Mouse (Mus musculus) urinary bladder, postnatal 4 days (tissue): ENCODE results near the gene Srxn1.
"Not testable (repeated sequence)": the region's sequence is repeated elsewhere in the genome, so short reads cannot be mapped to it uniquely, and the experiment has no call there.

Experiments used
- DNase-seq, 2 experiments: peaks; one replicate each; pipeline ENCODE4 v3.0.0; 2021 to 2022; ENCODE audit warnings: low spot score in 2 of 2

Gene Srxn1

DNA sequence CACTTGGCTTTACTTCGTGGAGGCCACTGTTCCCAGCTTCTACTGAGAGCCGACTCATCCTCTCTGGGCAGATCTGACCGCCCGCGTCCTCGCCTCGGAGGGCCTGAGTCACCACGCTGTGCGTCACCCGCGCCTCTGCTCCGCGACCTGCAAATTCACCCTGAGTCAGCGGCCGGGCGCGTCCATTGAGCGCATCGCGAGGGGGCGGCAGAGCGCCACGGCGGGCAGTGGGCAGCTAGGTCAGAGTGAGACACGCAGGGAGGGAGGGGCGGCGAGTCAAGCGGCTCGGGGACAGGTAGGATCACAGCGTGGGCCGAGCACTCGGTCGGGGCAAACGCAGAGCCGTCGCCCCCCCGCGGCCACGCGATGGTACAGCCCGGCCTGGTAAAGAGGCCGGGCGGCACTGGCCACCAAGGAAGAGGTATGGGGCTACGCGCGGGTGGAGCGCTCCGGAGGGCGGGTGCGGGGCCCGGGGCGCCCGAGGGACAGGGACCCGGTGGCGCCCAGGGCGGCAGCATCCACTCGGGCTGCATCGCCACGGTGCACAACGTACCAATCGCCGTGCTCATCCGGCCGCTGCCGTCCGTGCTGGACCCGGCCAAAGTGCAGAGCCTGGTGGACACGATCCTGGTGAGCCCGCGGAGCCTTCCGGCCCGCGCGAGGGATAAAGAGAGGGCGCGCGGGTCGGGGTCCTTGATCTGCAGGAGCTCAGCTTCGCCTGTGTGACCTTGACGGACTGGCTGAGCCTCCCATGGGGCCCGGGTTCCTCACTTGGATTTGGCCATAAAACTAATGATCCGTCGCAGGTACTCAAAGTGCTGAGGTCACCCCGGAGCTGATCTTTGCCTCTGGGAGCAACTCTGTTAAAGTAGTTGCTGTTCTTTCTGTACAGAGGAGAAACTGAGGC lies at the start of gene Srxn1:
Srxn1 (plus strand) TSS at position 199 of the 907 bp plus-strand sequence.
- DNase-seq: peak; percentile 81 to 88

DNA sequence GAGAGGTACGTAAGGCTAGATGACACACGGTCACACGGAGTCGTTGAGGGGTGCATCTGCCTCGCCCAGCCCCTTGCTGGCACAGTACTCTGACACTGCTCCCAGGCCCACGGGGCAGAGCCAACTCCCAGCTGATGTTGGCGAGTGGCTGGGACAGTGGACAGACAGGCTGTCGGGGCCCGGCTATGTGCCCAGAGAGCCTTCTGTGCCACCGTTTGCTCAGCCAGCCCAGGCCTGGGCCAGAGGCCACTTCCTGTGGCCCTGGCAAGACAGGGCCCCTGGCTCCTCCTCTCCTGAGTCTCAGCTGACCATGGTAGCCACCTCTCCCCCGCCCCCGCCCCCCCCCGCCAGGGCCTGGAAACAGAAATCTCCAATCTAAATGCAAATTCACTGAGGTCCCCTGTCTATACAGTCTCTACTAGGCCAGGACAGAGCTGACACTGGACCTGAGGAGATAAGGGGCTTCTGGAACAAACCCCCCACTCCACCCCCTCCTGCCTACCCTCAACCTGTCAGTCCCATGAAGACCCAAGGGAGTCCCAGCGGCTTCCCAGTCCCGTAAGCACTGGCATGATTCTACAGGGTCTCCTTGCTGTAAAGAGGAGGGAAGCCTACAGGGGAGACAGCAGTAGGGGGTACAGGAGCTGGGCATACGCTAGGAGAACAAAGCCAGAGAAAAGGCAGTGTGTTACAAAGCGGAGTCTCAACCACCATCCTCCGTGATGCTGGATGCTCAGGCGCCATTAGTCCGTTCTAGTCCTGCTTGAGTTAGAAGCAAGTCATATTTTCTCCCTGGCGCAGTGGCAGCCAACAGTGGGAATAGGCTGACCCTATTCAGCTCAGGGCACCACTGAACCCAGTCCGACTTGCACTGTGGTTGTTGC lies 48.7 kb upstream of the Srxn1 start:
- DNase-seq: no peak

DNA sequence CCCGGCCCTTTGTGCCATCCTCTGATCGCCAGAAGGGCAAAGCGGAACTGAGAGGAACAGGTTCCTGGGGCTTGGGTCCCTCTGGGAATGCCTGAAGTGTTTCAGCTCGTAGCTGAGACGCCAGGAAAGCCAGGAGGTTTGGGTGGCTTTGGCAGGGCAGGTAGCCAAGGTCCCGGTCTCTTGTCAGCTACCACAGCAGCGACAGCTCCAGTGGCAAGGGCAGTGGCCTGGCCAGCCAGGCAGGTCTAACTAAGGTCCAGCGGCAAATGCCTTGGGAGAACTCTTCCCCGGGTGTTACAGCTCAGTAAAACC lies 48.1 kb upstream of the Srxn1 start:
- no peak for DNase-seq

DNA sequence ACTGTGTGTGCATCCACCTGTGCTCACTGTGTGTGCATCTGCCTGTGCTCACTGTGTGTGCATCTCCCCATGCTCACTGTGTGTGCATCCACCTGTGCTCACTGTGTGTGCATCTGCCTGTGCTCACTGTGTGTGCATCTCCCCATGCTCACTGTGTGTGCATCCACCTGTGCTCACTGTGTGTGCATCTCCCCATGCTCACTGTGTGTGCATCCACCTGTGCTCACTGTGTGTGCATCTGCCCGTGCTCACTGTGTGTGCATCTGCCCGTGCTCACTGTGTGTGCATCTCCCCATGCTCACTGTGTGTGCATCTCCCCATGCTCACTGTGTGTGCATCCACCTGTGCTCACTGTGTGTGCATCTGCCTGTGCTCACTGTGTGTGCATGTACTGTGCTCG lies 42.5 kb upstream of the Srxn1 start:
- not testable (repeated sequence) for DNase-seq

DNA sequence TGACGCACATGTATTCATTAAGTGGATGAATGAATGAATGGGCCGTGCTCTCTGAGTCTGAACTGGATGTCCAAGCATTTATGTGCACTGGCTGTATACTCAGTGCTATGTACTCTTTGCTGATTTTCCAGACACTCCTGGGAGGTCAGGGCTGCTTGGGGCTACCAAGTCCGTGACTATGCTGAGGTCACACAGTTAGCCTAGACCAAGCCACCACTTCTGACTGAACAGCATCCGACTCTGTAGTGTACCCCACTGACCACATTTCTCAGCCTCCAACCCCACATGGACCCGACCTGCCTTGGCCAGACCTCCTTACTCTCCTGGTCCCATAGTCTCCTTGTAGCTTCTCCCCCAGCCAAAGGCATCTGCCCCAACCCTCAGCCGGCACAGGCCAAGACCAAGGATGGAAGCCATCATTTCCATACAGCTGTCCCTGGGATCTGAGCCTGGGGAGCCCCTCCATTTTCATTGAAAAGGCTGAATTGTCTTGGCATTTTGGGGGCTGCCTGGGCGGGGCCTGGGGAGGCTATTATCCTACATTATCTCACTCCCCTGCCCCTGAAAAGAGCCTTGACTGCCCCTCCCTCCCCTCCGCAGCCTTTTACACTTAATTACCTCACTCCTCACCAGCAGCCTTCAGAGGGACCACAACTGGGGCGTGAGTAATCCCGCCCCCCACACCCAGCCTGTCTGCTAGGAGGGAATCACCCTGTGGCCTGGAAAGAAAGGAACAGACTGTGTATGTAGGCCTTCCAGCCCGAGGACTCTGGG lies 36.5 kb upstream of the Srxn1 start:
- DNase-seq: no peak

DNA sequence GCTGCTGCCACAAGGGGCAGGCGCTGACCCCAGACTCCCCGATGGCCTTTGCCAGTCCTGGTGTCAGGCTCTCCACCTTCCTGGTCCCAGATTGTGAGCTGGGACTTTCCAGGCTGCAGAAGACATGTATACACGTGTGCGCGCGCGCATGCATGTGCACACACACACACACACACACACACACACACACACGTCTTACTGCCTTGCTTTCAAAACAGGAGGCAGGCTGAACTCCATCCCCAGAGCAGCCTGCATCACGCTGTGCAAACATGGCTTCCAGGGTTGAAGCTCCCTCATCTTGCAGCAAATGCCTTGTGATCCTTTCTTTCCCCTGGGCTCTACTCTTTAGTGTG lies 35.9 kb upstream of the Srxn1 start:
- no peak for DNase-seq

DNA sequence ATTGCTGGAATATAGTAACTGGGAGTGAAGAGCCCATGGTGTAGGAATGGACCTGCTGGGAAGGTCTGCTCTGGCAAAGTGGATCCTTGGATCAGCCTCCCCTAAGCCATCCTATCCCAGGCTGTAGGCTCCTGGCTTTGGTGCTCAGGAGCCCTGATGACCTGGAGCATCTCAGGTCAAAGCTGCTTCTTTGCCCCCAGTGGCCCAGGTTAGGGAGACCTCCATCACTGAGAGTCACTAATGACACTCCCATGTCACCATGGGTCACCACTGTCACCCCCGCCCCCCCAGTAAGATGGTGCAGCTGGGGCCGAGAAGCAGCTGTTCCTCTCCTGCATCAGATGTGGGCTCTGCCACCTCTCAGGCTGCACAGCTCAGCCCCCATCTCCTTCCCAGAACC lies 35.4 kb upstream of the Srxn1 start:
- no peak for DNase-seq

DNA sequence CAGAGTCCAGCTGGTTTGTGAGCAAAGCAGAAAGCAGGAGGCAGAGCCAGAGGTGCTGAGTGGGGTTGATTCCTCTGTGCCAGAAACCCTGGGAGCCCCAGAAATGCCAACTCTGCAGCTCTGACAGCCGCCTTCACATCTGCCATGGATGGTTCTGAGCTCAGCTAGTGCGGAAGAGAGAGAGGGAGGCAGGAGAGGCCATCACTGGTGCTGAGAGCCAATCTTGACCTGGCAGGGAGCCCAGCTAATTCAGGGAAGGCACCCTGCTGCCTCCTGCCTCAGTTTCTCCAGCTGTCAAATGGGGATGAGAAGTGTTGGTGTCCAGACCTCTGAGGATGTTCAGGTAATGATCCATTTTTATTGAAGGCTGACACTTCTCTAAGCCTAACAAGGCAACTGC lies 30.8 kb upstream of the Srxn1 start:
- DNase-seq: no peak

DNA sequence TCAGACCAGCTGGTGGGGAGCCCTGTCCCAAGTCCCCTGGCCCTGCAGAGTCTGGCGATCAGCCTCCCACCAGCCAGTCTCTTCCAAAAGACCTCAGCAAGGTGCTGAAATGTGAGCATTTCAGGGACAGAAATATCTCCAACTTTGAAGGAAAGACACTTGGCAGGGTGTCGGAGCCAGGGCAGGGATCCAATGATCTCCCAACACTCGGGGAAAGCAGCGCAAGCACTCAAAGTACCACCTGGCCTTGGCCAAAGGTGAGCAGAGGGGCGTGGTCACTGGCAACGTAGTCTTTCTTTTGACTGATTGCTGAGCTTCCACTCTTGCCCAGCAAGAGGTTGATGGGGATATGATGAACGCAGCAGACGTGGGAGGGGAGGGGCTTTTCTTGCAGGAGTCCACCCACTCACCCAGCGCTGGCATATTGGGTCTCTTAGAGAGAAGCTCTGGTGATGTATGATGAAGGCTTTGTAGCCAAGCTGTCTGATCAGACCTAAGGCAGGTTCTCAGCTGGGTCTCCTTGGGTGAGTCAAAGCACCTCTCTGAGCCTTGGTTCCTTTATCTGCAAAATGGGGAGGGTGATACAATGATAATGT lies 29.9 kb upstream of the Srxn1 start:
- no peak for DNase-seq

DNA sequence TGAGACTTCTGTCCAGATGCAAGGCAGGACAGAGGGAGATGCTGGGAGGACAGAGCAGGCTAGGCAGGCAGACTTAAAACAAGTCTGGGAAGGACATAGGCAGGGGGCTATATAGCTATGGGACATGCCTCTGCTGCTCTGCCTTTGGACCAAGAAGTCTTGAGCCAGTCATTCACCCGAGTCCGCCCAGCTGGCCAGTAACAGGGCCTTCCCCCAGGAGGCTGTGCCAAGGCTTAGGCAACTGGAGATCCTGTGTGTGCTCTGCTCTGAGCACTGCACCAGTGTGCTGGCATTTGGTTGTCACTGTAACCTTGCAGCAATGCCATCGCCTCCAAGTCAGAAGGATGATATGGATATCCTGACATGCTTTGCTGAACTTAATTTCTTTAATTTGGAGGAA lies 28.0 kb upstream of the Srxn1 start:
- no peak for DNase-seq

DNA sequence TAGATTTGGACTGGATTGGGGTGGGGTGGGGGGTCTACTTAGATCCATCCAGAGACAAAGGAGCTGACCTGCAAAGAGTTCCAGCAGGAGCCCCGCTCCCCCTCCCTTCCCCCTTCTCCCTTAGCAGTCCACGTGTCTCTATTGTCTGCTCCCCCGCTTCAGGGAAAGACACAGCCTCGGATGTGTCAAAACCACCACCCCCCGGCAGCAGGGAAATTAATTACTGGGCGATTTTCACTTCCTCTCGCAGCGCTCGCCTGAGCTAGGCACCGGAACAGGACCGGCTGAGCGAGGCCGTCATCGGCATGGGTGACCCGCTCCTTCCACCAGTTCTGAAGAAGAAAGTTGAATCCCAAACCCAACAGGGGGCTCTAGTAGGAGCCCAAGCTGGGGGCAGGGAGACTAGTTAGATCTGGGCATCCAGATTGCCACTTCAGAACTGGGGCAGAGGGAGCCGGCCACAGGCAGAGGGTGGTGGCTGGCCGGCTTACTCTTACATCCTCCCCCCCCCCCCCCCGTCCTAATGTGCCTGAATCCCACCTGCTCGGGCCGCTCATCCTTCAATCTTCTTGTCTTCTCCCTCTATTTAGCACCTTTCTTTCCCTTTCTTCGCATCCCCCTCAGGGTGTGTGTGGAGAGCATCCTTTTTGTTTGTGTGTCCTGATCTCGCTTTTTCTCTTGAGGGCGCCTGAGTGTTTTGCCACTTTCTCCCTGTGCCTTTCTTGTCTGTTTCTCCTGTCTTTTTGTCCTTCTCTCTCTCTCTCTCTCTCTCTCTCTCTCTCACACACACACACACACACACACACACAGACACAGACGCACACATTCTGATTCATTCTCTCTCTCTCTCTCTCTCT lies 24.4 kb upstream of the Srxn1 start, which contains the start of gene Scrt2:
Scrt2 (plus strand) TSS at position 845 of the 857 bp plus-strand sequence.
- no peak for DNase-seq

DNA sequence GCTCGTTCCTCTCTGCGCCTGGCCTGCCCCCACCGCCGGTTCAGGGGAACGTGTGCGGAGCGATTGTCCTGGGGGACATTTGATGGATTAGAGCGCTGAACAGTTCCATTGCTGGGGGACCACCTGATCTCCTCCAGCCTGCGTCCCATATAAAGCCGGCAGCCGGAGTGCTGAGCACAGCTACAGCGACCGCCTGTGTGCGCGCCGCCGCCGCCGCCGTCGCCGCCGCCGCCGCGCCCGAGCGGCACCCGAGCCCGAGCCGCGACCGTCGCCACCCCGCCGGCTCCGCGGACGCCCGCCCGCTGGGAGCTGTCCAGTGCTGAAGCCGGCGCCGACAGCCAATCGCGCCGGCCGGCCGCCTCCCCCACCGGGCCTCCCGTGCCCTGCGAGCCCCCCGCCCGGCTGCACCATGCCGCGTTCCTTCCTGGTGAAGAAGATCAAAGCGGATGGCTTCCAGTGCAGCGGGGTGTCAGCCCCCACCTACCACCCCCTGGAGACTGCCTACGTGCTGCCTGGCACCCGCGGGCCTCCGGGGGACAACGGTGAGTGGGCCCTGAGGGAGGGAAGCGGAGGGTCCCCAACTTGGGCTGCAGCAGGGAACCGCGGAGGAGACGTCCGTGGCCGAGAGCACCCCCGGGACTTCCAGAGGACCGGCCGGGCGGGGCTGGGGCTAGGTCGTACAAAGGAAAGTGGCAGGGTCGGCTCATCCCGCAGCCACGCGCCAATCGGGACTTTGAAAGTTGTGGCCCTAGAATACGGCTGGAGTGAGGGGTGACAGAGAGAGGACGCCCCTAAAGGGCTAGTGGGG lies 23.5 kb upstream of the Srxn1 start:
- peak; percentile 72 to 89 for DNase-seq

DNA sequence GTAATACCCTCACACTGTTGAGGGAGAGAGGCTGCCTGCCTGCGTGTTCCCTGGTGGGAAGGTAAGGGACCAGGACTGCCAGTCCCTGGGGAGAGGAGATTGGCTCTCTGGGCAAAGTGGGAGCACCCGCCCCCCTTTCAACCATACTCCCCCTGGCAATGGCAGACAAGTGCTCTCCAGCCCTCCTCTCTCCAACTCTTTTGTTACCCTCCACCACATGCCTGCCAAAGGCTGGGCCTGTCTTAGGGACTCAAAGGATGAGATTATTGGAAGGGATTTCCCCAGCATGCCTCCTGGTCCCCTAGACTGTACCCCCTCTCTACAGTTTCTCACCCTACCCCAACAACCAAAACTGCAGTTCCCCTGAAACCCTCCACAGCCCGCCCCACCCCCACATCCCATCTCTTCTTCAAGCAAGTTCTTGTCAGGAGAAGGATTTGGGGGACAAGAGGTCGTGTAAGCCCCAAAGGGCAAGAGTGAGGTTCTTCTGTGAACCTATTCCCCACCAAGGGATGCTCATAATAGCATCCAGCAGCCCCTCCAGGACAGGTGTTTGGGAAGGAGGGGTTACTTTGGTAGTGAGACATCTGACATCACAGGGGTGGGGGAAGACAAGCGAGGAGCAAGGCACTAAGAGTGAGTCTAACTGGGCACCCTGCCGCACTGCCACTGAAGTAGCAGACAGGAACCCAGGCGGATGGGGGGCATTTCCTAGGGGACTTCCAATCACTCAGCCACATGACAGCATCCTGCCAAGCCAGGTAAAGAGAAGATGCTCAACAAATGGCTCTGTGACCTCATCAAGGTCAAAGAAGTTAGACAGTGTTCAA lies 22.6 kb upstream of the Srxn1 start:
- DNase-seq: no peak

DNA sequence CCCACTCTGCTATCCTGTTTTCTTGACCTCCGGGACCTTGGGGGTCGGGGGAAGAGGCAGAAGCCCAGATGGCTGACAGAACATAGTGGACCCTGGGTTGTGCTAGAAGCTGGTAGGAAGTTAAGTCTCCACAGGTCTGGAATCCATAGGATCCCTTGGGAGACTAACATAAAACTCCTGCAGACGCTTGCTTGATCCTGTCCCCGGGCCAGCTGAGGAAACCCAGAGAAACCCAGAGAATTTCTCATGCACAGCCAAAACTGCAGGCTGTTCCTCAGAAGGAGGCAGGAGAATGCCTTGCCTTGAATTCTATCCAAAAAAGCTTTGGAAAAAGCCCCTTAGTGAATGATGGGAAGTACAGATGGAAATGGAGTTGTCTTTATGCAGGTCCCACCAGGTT lies 21.9 kb upstream of the Srxn1 start:
- DNase-seq: no peak

DNA sequence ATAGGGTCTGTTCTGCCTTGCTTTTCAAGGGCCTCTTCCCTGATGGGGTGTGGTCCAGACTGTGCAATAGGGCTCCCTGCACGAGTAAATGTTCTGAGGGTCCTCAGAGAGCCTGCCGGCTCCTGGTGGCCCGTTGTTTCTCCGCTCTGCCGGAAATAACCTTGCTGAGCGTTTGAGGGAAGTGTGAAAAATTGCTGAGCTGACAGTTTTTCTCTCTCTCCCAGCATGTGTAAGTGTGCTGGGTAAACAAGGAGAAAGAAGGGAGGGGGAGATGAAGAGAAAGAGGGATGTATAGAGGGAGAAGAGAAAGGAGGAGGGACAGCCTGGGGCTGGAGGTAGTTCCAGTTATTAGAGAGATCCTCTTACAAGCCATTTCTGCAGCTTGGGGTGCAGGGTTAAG lies 21.0 kb upstream of the Srxn1 start:
- no peak for DNase-seq

DNA sequence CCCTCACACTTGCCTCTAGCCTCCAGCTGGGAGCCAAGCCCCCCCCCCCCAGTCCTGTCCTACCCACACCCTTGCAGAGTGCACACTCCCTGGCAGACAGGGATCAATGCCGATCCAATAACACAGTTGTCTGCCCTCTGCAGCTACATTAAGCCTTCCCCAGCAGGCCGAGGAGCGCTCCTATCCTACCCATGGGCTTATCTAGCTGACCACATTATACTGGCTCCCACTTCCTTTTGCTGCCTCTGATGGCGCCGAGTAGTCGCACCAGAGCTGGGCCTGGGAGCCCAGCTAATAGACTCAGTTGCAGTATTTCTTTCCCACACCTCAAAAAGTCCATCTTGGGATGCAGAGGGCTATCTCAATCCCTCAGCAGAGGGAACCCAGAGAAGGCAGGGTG lies 19.9 kb upstream of the Srxn1 start:
- no peak for DNase-seq

DNA sequence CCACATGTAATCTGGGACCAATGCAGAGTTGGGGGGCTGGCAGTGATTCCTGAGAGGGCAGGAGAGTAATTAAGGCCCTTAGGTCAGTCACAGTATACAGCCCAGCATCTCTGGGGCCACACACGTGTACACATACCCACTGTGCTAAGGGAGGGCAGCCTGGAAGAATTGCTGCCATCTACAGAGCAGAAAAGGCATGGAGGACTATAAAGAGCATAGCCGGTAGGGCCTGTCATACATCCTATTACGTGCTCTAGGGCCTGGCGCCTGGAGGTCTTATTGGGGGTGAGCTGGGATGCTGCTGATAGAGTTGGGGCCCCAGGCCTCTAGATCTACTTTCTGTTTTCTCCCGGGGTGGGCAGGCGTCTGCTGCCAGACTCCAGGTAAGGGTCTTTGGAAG lies 18.9 kb upstream of the Srxn1 start:
- no peak for DNase-seq

DNA sequence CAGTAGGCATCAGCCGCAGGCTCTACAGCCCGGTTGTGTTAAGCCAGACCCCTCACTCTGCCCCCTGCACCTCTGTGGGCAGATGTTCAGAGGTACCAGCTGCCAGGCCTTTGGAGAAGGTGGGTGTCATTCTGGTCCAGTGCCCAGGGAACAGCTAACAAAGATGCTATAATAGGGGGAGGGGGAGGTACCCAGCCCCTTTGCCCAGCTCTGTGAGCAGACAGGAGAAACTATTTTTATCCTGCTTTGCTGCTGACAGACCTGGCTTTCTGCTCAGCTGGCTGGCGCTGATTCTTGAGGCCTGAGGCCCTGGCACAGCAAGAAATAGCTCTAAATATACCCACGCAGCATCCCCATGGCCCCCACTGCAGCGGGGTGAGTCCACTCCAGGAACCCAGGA lies 18.2 kb upstream of the Srxn1 start:
- DNase-seq: no peak

DNA sequence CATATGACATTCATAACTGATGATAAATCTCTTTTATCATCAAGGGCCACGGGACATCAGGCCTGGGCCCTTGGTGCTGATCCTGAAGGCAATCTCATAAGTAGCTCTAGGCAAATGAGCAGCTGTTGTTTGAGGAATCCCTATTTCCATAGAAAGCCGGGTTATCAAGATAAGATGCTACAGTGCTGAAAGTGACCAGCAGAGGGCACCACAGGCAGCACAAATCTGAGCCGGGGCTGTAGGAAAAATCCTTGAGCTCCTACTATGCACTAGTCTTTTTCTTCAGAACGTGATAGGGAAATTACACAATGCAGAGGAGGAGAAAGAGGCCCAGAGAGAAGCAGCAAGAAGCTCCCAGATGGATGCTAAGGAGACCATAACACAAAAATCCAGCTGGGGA lies 16.2 kb upstream of the Srxn1 start:
- DNase-seq: no peak
